ENCODE assay signal across 9 mouse cellular contexts in the genomic region with DNA sequence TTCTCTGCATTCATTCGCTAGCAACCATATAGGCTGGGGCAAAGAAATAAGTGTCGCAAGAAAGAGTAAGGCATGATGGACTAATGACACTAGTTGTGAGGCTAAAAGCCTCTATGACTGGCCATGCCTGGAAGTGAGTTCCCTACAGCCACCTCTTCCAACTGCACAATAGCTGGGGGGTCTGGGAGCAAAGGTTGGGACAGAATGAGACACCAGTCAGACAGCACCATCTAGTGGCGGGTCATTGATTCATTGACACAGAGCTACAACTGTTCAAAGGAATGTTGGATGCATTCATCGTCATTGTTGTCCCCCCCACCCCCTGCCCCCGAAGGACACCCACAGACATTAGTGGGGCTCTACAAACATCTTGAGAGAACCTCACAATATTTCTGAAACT. TPM values are rescaled to one million over a fixed set of nuclear protein-coding genes. Genes with fewer than 3 reads are reported as not detected.
DNase-seq lines count a peak whose midpoint lies in the region; ATAC-seq and TF ChIP-seq lines count a peak whose summit lies in the region.
"Had no signal": no experiment of that assay in that cellular context is flagged by ENCODE, and none has a peak within 500 bp of the region (broad histone marks: within the 10 kb centered on the region; RNA-seq: fewer than 3 reads in every experiment).

No protein-coding gene starts in this region.

- peak; percentile 63 for DNase-seq in gastrocnemius, adult 2 months
- no peak for DNase-seq in gastrocnemius, postnatal 25 days
- peak; percentile 85 for DNase-seq in adipocyte (ENCODE audit: low spot score)
- peak; percentile 76 for DNase-seq in layer of hippocampus, adult 11-12 months (ENCODE audit: low spot score)
- peak; percentile 84 for DNase-seq in lung, postnatal 0 days (ENCODE audit: low spot score)
- peak; percentile 34 for DNase-seq in skeletal muscle tissue, adult 2 months (ENCODE audit: low read depth, low spot score)

- 0 out of 2 replicates have a peak, but pooled peaks have one; percentile 42 for ATAC-seq in erythroid progenitor cell, adult 5-6 weeks (replicated peaks; ENCODE audit: low FRiP score, poor library complexity, severe bottlenecking)
- ATAC-seq in hematopoietic stem cell, adult 5-6 weeks (replicated peaks in 1 of 2; ENCODE audit: insufficient read depth in 1 of 2, low FRiP score in 2 of 2, low TSS enrichment in 1 of 2, low read depth in 1 of 2, poor library complexity in 2 of 2, severe bottlenecking in 2 of 2) = peak; percentile 46 to 48; a peak in 1 of 4 replicates
- ATAC-seq in lung, postnatal 0 days = peak; percentile 57

- no peaks in the 10 kb centered on the region for H3K36me3 ChIP-seq in lung, postnatal 0 days (ENCODE audit: insufficient read depth, low read length)

- H3K27me3 ChIP-seq in lung, postnatal 0 days (replicated peaks; ENCODE audit: insufficient read depth, low read length) = no peaks in the 10 kb centered on the region

- no peak overlapping the region for H3K27ac ChIP-seq in gastrocnemius, adult 2 months
- no peak overlapping the region for H3K27ac ChIP-seq in lung, postnatal 0 days (ENCODE audit: low read length)
- H3K27ac ChIP-seq: macrophage had no signal

- TF ChIP-seq EP300 in lung, postnatal 0 days (IDR thresholded peaks at IDR 0.05) = peak; percentile 41; the same call in 1 of the 2 replicates

- H3K4me1 ChIP-seq in lung, postnatal 0 days (ENCODE audit: insufficient read depth, low read depth, low read length) = peaks cover 8% of the 10 kb centered on the region; the same call in 1 of the 2 replicates

- H3K9ac ChIP-seq in lung, postnatal 0 days (replicated peaks; ENCODE audit: low read depth) = no peak overlapping the region

- no peaks in the 10 kb centered on the region for H3K9me3 ChIP-seq in lung, postnatal 0 days (ENCODE audit: low read length)

- TF ChIP-seq CTCF in gastrocnemius, adult 2 months (IDR thresholded peaks at IDR 0.05) = peak; percentile 87
- peak; percentile 88 for TF ChIP-seq CTCF in lung, postnatal 0 days (IDR thresholded peaks at IDR 0.05)

- 22% methylated on average over 5 of the region's 5 CpGs for WGBS in lung, postnatal 0 days

- intact Hi-C loops in gastrocnemius, adult 2 months (cut with DNase I) = loop anchor here (1.0 to 2.0 kb wide), 2 partner anchors 100 to 125 kb away; no protein-coding TSS in a partner anchor

- H3K4me2 ChIP-seq in lung, postnatal 0 days (replicated peaks; ENCODE audit: low read depth, low read length) = no peak overlapping the region

- H3K4me3 ChIP-seq in gastrocnemius, adult 2 months = no peak overlapping the region
- H3K4me3 ChIP-seq in lung, postnatal 0 days (ENCODE audit: low read depth, low read length) = no peak overlapping the region

RNA-seq across cellular contexts. Expression of gene Tectb, which starts 17.8 kb away (rescaled TPM):
- not detected for total RNA-seq in gastrocnemius, adult 2 months (2021)
- total RNA-seq in gastrocnemius, postnatal 25 days (2021) = under 1 TPM in 1 of 2 experiments, not detected in 1; 0.49 TPM
- total RNA-seq in erythroid progenitor cell, adult 5-6 weeks (2015; ENCODE audit: low replicate concordance) = not detected in 2 replicates
- not detected in 2 replicates for total RNA-seq in erythroid progenitor cell, adult 5-6 weeks (2017; ENCODE audit: low replicate concordance)
- total RNA-seq in hematopoietic stem cell, adult 5-6 weeks (2017) = not detected in 2 replicates
- 0.21 and 0.27 TPM in 2 replicates for polyA plus RNA-seq in lung, postnatal 0 days (2015; fragmentation: Nextera tagmentation; extraction: Ambion mirVana)
- polyA plus RNA-seq: macrophage had no signal

RNA-seq across cellular contexts. Expression of gene Gucy2g, which starts 42.7 kb away (rescaled TPM):
- under 1 TPM; 0.15 to 0.39 TPM for total RNA-seq in gastrocnemius, adult 2 months (2021)
- total RNA-seq in gastrocnemius, postnatal 25 days (2021) = under 1 TPM in 1 of 2 experiments, not detected in 1; 0.23 TPM
- not detected in 2 replicates for total RNA-seq in erythroid progenitor cell, adult 5-6 weeks (2015; ENCODE audit: low replicate concordance)
- total RNA-seq in erythroid progenitor cell, adult 5-6 weeks (2017; ENCODE audit: low replicate concordance) = not detected in 2 replicates
- not detected in 2 replicates for total RNA-seq in hematopoietic stem cell, adult 5-6 weeks (2017)
- 0.05 and 0.18 TPM in 2 replicates for polyA plus RNA-seq in lung, postnatal 0 days (2015; fragmentation: Nextera tagmentation; extraction: Ambion mirVana)
- polyA plus RNA-seq: macrophage had no signal

RNA-seq across cellular contexts. Expression of gene Acsl5, which starts 53.4 kb away (rescaled TPM):
- total RNA-seq in gastrocnemius, adult 2 months (2021) = 1 to 10 TPM; 2.9 to 6.3 TPM
- total RNA-seq in gastrocnemius, postnatal 25 days (2021) = 1 to 10 TPM; 3.8 to 4.5 TPM
- total RNA-seq in erythroid progenitor cell, adult 5-6 weeks (2015; ENCODE audit: low replicate concordance) = 47.4 and 62.0 TPM in 2 replicates
- total RNA-seq in erythroid progenitor cell, adult 5-6 weeks (2017; ENCODE audit: low replicate concordance) = 29.8 and 68.9 TPM in 2 replicates
- 92.1 and 157 TPM in 2 replicates for total RNA-seq in hematopoietic stem cell, adult 5-6 weeks (2017)
- polyA plus RNA-seq in lung, postnatal 0 days (2015; fragmentation: Nextera tagmentation; extraction: Ambion mirVana) = 110 and 130 TPM in 2 replicates

Comparison
In these comparisons a context has a peak if more than half of its experiments do, and no peak if none do; other contexts are left out.
1. RNA of gene Acsl5, which starts 53.4 kb away (total RNA-seq): 92.1 to 157 TPM in hematopoietic stem cell, adult 5-6 weeks and 29.8 to 68.9 TPM in erythroid progenitor cell, adult 5-6 weeks; 2.9 to 6.3 TPM in gastrocnemius, adult 2 months and 3.8 to 4.5 TPM in gastrocnemius, postnatal 25 days; every median in the first group is over 4 times any median in the second.
2. Peak in every context shown above with its lines, with median percentiles within 50 percentile points of each other: ATAC-seq.